Mouse (Mus musculus): ENCODE results near the gene Epm2a. TPM values are rescaled to one million over a fixed set of nuclear protein-coding genes. Genes with fewer than 3 reads are reported as not detected.
A peak's percentile ranks its signal among the peaks of the same experiment; 100 is the strongest.

Gene Epm2a
- polyA plus RNA-seq, 1 experiment: 20.3 TPM

DNA sequence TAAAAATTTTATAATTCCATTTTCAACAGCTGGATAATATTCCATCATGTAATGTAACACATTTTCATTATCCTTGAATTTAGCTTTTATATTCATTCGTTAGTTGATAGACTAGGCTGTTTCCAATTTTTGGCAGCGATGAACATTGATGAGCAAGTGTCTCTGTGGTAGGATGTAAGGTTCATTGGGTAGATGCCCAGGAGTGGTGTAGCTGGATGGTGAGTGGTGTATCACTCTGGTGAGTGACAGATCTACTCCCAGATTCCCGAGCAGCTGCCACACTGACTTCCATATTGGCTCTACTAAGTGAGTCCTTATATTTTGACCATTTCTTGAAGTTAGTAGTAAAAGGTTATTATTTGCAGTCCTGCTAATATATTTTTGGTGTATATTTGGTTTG, 76.9 kb downstream of the Epm2a start:
- no peak overlapping the region for H3K27ac ChIP-seq (ENCODE audit: insufficient read depth, low read length)
- TF ChIP-seq POLR2A (IDR thresholded peaks at IDR 0.05; ENCODE audit: extremely low read depth, insufficient read depth, low read length) (no peak), CTCF (IDR thresholded peaks at IDR 0.05; ENCODE audit: extremely low read depth, insufficient read depth, low read length) (no peak)
- no peaks in the 10 kb centered on the region for H3K4me1 ChIP-seq (ENCODE audit: control insufficient read depth, insufficient read depth, low read length)
- no peak overlapping the region for H3K4me3 ChIP-seq (ENCODE audit: insufficient read depth, low read length)

DNA sequence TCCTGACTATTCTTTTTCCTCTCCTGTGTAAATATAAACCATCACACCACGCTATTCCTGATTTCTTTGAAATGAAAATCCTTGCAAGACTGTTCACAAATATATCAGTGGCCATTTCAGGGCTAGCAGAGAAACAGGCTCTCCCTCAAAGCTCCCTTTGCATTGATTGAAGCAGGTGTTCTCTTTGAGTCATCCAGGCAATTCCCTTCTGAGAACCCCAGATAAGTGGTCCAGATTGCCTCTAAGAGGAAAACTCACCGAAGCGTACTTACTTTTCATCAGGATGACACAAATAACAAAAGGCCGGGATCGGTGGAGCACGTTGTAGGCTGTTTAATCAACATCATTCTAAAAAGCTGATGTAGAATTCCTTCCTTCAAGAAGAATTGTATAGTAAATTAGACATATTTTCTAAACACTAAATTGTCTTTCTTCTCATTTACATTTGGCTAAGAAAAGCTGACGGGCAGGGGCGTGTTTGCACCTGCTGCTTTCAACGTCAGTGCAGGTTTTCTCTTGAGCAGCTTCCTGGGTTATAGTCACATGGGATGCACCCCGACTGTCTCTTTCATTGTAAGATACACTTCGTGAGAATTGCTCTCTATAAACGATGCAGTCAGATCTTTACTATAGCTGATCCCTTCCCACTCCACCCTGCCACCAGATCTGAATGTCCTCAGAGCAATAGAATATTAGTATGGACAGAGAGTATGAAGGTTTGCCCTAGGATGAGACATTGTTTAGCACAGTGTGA, 86.0 kb downstream of the Epm2a start:
- Histone ChIP-seq H3K27ac (ENCODE audit: insufficient read depth, low read length) (no peak overlapping the region), H3K4me3 (ENCODE audit: insufficient read depth, low read length) (no peak overlapping the region), H3K4me1 (ENCODE audit: control insufficient read depth, insufficient read depth, low read length) (no peaks in the 10 kb centered on the region)
- TF ChIP-seq POLR2A (IDR thresholded peaks at IDR 0.05; ENCODE audit: extremely low read depth, insufficient read depth, low read length) (no peak), CTCF (IDR thresholded peaks at IDR 0.05; ENCODE audit: extremely low read depth, insufficient read depth, low read length) (no peak)

DNA sequence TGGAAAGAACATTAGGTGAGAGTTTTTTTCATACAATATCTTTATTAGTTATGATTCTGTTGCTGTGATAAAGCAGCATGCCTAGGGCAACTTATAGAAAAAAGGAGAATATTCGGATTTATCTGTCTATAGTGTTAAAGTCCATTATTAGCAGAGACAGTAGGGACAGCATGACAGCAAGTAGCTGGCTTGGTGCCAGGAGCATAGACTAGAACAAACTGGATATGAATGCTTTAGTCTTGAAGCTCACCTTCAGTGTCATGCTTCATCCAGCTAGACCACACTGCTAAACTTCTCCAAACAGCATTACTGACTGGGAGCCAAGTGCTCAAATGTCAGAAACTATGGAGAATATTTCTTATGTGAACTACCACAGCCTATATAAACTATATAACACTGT, 93.8 kb downstream of the Epm2a start:
- Histone ChIP-seq H3K27ac (ENCODE audit: insufficient read depth, low read length) (no peak overlapping the region), H3K4me1 (ENCODE audit: control insufficient read depth, insufficient read depth, low read length) (no peaks in the 10 kb centered on the region), H3K4me3 (ENCODE audit: insufficient read depth, low read length) (no peak overlapping the region)
- TF ChIP-seq POLR2A (IDR thresholded peaks at IDR 0.05; ENCODE audit: extremely low read depth, insufficient read depth, low read length) (no peak), CTCF (IDR thresholded peaks at IDR 0.05; ENCODE audit: extremely low read depth, insufficient read depth, low read length) (no peak)

DNA sequence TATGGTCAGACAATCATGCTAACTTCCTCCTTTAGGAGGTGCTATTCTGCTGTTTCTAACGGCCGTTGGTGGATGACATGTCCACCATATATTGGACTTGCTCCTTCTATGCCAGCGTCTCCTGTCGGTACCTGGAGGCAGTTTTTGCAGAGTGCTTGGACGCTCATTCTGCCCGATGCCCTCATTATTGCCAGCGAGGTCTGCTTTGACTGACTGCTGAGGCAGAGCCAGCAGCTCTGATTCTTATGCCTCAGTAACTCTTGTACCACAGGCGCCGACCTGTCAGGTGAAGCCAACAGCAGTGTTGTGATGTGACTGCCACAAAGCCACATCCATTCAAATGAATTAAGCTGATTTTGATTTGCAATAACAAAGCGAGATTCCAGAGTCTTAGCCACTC, 95.3 kb downstream of the Epm2a start:
- Histone ChIP-seq H3K4me1 (ENCODE audit: control insufficient read depth, insufficient read depth, low read length) (no peaks in the 10 kb centered on the region), H3K4me3 (ENCODE audit: insufficient read depth, low read length) (no peak overlapping the region), H3K27ac (ENCODE audit: insufficient read depth, low read length) (no peak overlapping the region)
- no peak for TF ChIP-seq POLR2A (IDR thresholded peaks at IDR 0.05; ENCODE audit: extremely low read depth, insufficient read depth, low read length)
- TF ChIP-seq CTCF (IDR thresholded peaks at IDR 0.05; ENCODE audit: extremely low read depth, insufficient read depth, low read length): no peak

DNA sequence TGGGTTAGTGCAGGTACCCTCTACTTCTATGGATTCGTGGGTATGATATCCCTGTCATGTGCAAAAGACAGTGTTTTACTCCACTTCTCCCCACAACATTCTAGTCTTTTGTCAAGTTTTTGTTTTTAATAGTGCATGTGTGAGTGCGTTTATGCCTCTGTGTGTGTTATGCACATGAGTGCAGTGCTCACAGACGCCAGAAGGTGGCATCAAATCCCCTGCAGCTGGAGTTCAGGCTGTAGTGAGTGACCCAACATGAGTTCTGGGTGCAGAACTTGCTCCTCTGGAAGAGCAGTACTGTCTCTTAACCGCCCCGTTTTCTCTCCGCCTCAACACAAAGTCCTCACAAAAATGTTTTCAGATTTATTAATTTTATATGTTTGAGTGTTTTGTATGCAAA, 96.1 kb downstream of the Epm2a start:
- Histone ChIP-seq H3K27ac (ENCODE audit: insufficient read depth, low read length) (no peak overlapping the region), H3K4me3 (ENCODE audit: insufficient read depth, low read length) (no peak overlapping the region), H3K4me1 (ENCODE audit: control insufficient read depth, insufficient read depth, low read length) (no peaks in the 10 kb centered on the region)
- TF ChIP-seq CTCF (IDR thresholded peaks at IDR 0.05; ENCODE audit: extremely low read depth, insufficient read depth, low read length) (no peak), POLR2A (IDR thresholded peaks at IDR 0.05; ENCODE audit: extremely low read depth, insufficient read depth, low read length) (no peak)

DNA sequence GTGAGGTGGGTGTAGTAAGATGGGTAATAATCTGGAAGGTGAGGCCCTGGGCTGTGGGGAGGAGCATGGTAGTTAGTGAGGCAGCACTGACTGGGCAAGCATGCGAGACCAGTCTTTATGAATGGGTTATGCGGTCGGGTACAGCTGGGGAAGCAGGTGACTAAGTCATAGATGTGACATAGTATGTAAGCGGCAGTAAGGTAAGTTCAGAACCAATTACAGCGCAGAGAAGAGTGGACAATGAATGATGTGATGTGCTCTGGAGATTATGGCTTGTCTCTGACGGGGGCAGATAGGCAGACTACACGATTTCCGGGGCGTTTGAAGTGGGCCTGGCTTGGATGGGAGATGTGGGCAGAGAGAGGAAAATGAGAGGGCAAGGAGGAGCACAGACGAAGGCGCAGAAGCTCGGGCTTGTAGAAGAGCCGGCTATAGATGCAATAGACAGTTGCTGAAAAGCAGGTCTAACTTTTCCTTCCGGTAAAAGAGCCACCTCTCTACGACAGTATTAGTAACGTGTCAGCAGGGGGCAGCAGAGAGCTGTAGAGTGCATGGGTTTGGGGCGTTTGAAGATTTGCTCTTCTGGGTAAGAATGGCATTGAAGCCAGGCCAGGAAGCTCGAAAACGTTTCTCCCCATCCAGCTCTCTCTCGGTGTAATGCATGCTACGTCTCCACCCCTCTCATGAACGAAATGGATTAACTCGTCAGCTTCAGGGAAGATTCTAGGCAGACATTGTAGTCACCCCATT, 106.5 kb downstream of the Epm2a start:
- peak; percentile 94 for TF ChIP-seq CTCF (IDR thresholded peaks at IDR 0.05; ENCODE audit: extremely low read depth, insufficient read depth, low read length)
- TF ChIP-seq POLR2A (IDR thresholded peaks at IDR 0.05; ENCODE audit: extremely low read depth, insufficient read depth, low read length): no peak
- no peak overlapping the region for H3K4me3 ChIP-seq (ENCODE audit: insufficient read depth, low read length)
- H3K4me1 ChIP-seq (ENCODE audit: control insufficient read depth, insufficient read depth, low read length): peaks cover 2% of the 10 kb centered on the region; the same call in 1 of the 2 replicates
- 0 out of 2 replicates have a peak overlapping the region, but pooled peaks have one; percentile 2 for H3K27ac ChIP-seq (ENCODE audit: insufficient read depth, low read length)

DNA sequence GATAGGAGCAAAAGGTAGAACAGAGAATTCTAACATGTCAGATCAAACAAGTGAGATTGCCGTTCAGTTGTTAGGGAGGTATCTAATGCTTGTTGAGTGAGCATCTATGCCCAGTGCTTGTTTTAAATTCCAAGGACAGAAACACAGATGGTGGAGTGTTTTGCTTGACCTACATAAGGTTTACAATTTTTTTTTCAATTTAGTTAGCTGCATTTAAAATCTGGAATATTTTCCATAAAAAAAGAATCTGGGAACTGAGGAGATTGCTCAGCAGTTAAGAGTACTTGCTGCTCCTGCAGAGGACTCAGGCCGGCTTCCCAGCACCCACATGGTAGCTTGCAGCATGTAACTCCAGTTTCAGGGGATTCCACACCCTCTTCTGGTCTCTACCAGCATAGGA, 109.3 kb downstream of the Epm2a start:
- no peak for TF ChIP-seq POLR2A (IDR thresholded peaks at IDR 0.05; ENCODE audit: extremely low read depth, insufficient read depth, low read length)
- no peak for TF ChIP-seq CTCF (IDR thresholded peaks at IDR 0.05; ENCODE audit: extremely low read depth, insufficient read depth, low read length)

DNA sequence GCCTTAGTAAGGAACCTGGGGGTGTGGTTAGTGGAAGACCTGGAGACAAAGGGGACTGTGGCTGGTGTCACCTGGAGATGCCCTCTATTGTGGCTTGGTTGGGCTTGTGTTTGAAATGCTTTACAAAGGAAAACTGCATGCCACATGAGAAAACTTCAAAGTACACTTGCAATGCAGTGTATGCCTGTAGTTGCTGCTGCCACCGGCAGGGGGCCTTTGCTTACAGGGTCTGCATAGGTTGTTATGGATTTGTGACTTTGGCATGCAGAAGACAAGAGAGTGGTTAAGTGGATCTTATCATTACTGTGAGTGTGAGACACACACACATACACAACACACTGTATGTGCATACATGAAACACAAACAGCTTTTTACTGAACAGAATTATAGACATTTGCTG, 114.2 kb downstream of the Epm2a start:
- Histone ChIP-seq H3K27ac (ENCODE audit: insufficient read depth, low read length) (no peak overlapping the region), H3K4me3 (ENCODE audit: insufficient read depth, low read length) (no peak overlapping the region), H3K4me1 (ENCODE audit: control insufficient read depth, insufficient read depth, low read length) (no peaks in the 10 kb centered on the region)
- TF ChIP-seq POLR2A (IDR thresholded peaks at IDR 0.05; ENCODE audit: extremely low read depth, insufficient read depth, low read length) (no peak), CTCF (IDR thresholded peaks at IDR 0.05; ENCODE audit: extremely low read depth, insufficient read depth, low read length) (no peak)

More for the DNA sequence above, 109.3 kb downstream of the Epm2a start:
- Histone ChIP-seq H3K27ac (ENCODE audit: insufficient read depth, low read length) (no peak overlapping the region), H3K4me1 (ENCODE audit: control insufficient read depth, insufficient read depth, low read length) (peaks cover 2% of the 10 kb centered on the region; the same call in 1 of the 2 replicates), H3K4me3 (ENCODE audit: insufficient read depth, low read length) (no peak overlapping the region)

DNA sequence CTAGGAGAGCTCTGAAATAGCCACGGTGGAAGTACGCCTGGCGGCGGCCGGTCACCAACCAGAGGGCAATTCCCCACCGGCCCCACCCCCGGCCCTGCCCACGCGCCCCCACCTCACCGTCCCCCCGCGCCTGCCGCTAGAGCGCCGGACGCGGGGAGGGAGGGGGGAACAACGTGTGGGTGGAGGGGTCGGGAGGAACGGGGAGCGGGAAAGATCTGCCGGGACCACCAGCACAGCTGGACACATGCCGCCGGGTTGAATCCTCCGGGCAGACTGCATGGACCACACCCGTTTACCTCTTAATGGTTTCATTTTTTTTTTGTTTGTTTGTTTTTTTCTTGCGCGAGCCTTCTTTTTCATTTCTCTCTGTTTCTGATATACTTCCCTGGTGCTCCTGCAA, 148.8 kb downstream of the Epm2a start:
- Histone ChIP-seq H3K4me3 (ENCODE audit: insufficient read depth, low read length) (no peak overlapping the region), H3K4me1 (ENCODE audit: control insufficient read depth, insufficient read depth, low read length) (no peaks in the 10 kb centered on the region), H3K27ac (ENCODE audit: insufficient read depth, low read length) (no peak overlapping the region)
- TF ChIP-seq CTCF (IDR thresholded peaks at IDR 0.05; ENCODE audit: extremely low read depth, insufficient read depth, low read length) (no peak), POLR2A (IDR thresholded peaks at IDR 0.05; ENCODE audit: extremely low read depth, insufficient read depth, low read length) (no peak)

Other genes with a start within 250 kb of the Epm2a start
- 13.3 and 13.6 TPM in 2 replicates for gene Shprh, start 194.0 kb upstream of the Epm2a start, polyA plus RNA-seq (2012; rRNA removed)
- gene Fbxo30, start 62.1 kb upstream of the Epm2a start, polyA plus RNA-seq (2012; rRNA removed): 3.6 and 3.9 TPM in 2 replicates

All from cortical plate, adult 2 months (tissue).